Mouse (Mus musculus): ENCODE results near the gene Clip2. TPM values are rescaled to one million over a fixed set of nuclear protein-coding genes. Genes with fewer than 3 reads are reported as not detected.

Clip2 gene
- 4.6 TPM in 2 replicates for polyA plus RNA-seq (2015; fragmentation: Nextera tagmentation; extraction: Ambion mirVana)

GRCm38 (mm10) chr5:134552110-134552972, at the start of gene Clip2:
Gene Clip2 (minus strand): TSS chr5:134552434.
- Histone ChIP-seq H3K9ac (peak within 1 kb of the TSS; percentile 80), H3K4me1 (peaks cover 54% of the 10 kb centered on the region), H3K4me3 (peak within 1 kb of the TSS; percentile 93), H3K36me3 (no peaks in the 10 kb centered on the region), H3K4me2 (peak within 1 kb of the TSS; percentile 91), H3K27me3 (no peaks in the 10 kb centered on the region), H3K9me3 (no peaks in the 10 kb centered on the region), H3K27ac (peak within 1 kb of the TSS; percentile 93)
- WGBS: 1% methylated on average over 61 of the region's 61 CpGs
- ATAC-seq (ENCODE audit: borderline replicate concordance, extremely low read depth, low FRiP score, low TSS enrichment): peak; percentile 92

GRCm38 (mm10) chr5:134597711-134598110, 45.5 kb upstream of the Clip2 start:
- ATAC-seq (ENCODE audit: borderline replicate concordance, extremely low read depth, low FRiP score, low TSS enrichment): no peak
- Histone ChIP-seq H3K9ac (no peak overlapping the region), H3K36me3 (peaks cover 59% of the 10 kb centered on the region), H3K27ac (no peak overlapping the region), H3K4me1 (no peaks in the 10 kb centered on the region), H3K4me3 (no peak overlapping the region), H3K9me3 (no peaks in the 10 kb centered on the region), H3K4me2 (no peak overlapping the region), H3K27me3 (no peaks in the 10 kb centered on the region)
- WGBS: 80% methylated on average over 10 of the region's 10 CpGs

GRCm38 (mm10) chr5:134593093-134593492, 40.9 kb upstream of the Clip2 start:
- no peak overlapping the region for H3K9ac ChIP-seq
- H3K4me2 ChIP-seq: no peak overlapping the region
- no peaks in the 10 kb centered on the region for H3K9me3 ChIP-seq
- H3K27ac ChIP-seq: no peak overlapping the region
- H3K4me1 ChIP-seq: no peaks in the 10 kb centered on the region
- WGBS: 69% methylated on average over 9 of the region's 9 CpGs
- no peak for ATAC-seq (ENCODE audit: borderline replicate concordance, extremely low read depth, low FRiP score, low TSS enrichment)
- H3K36me3 ChIP-seq: peaks cover 84% of the 10 kb centered on the region
- no peaks in the 10 kb centered on the region for H3K27me3 ChIP-seq
- H3K4me3 ChIP-seq: no peak overlapping the region

GRCm38 (mm10) chr5:134592026-134592581, 39.9 kb upstream of the Clip2 start:
- H3K27ac ChIP-seq: no peak overlapping the region
- no peak overlapping the region for H3K4me3 ChIP-seq
- no peaks in the 10 kb centered on the region for H3K9me3 ChIP-seq
- peaks cover 80% of the 10 kb centered on the region for H3K36me3 ChIP-seq
- no peaks in the 10 kb centered on the region for H3K27me3 ChIP-seq
- H3K9ac ChIP-seq: no peak overlapping the region
- H3K4me1 ChIP-seq: no peaks in the 10 kb centered on the region
- 91% methylated on average over 11 of the region's 11 CpGs for WGBS
- H3K4me2 ChIP-seq: no peak overlapping the region
- ATAC-seq (ENCODE audit: borderline replicate concordance, extremely low read depth, low FRiP score, low TSS enrichment): no peak

- H3K27ac ChIP-seq: no peak overlapping the region
- WGBS: 86% methylated on average over 3 of the region's 3 CpGs
- no peaks in the 10 kb centered on the region for H3K4me1 ChIP-seq
- H3K27me3 ChIP-seq: no peaks in the 10 kb centered on the region
- H3K4me2 ChIP-seq: no peak overlapping the region
- no peaks in the 10 kb centered on the region for H3K9me3 ChIP-seq
- H3K4me3 ChIP-seq: no peak overlapping the region
- no peak overlapping the region for H3K9ac ChIP-seq
- peaks cover 63% of the 10 kb centered on the region for H3K36me3 ChIP-seq
- no peak for ATAC-seq (ENCODE audit: borderline replicate concordance, extremely low read depth, low FRiP score, low TSS enrichment)
Measured at GRCm38 (mm10) chr5:134589900-134590299, 37.7 kb upstream of the Clip2 start.

- no peak overlapping the region for H3K9ac ChIP-seq
- no peak overlapping the region for H3K4me3 ChIP-seq
- H3K4me1 ChIP-seq: peaks cover 14% of the 10 kb centered on the region
- H3K9me3 ChIP-seq: no peaks in the 10 kb centered on the region
- 85% methylated on average over 5 of the region's 5 CpGs for WGBS
- peaks cover 19% of the 10 kb centered on the region; the same call in 1 of the 2 replicates for H3K36me3 ChIP-seq
- H3K27me3 ChIP-seq: no peaks in the 10 kb centered on the region
- ATAC-seq (ENCODE audit: borderline replicate concordance, extremely low read depth, low FRiP score, low TSS enrichment): no peak
- H3K27ac ChIP-seq: no peak overlapping the region
- H3K4me2 ChIP-seq: no peak overlapping the region
Measured at GRCm38 (mm10) chr5:134584798-134585197, 32.6 kb upstream of the Clip2 start.

- Histone ChIP-seq H3K9me3 (no peaks in the 10 kb centered on the region), H3K4me1 (peaks cover 14% of the 10 kb centered on the region), H3K27me3 (no peaks in the 10 kb centered on the region), H3K36me3 (peaks cover 15% of the 10 kb centered on the region; the same call in 1 of the 2 replicates), H3K9ac (peak overlapping the region; percentile 98; the same call in 1 of the 2 replicates), H3K4me2 (peak overlapping the region; percentile 80), H3K27ac (no peak overlapping the region), H3K4me3 (peak overlapping the region; percentile 79)
- ATAC-seq (ENCODE audit: borderline replicate concordance, extremely low read depth, low FRiP score, low TSS enrichment): no peak
- WGBS: 67% methylated on average over 3 of the region's 3 CpGs
Measured at GRCm38 (mm10) chr5:134583884-134584213, 31.6 kb upstream of the Clip2 start.

DNA sequence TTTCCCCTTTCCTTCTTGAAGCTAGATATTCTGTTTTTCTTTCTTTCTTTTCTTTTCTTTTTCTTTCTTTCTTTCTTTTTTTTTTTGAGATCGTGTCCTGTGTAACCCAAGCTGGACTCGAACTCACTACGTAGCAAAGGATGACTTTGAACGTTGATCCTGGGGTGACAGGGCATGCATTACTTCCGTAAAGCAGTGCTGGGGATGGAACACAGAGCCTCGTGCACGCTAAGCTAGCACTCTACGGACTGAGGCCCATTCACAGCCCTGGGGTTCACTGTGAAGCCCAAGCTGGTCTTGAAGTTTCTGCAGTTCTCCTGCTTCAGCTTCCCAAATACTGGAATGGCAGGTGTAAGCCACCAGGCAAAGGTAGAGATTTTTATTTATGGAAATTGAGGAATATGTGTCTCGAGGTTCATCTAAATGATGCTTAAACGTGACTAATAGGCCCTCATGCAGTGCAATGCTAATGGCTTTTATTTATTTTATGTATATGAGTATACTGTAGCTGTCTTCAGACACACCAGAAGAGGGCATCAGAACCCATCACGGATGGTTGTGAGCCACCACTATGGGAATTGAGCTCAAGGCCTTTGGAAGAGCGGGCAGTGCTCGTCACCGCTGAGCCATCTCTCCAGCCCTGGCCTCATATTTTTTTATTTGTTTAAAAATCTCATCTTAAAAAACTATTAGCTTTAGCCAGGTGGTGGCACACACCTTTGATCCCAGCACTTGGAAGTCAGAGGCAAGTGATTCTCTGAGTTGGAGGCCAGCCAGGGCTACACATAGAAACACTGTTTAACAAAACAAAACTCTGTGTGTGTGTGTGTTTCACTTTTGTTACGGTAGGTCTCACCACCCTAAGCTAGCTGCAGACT, 31.0 kb upstream of the Clip2 start:
- H3K4me1 ChIP-seq: peaks cover 14% of the 10 kb centered on the region
- peak overlapping the region; percentile 79 for H3K4me3 ChIP-seq
- H3K9ac ChIP-seq: peak overlapping the region; percentile 98
- no peak for ATAC-seq (ENCODE audit: borderline replicate concordance, extremely low read depth, low FRiP score, low TSS enrichment)
- WGBS: 22% methylated on average over 15 of the region's 15 CpGs
- H3K4me2 ChIP-seq: peak overlapping the region; percentile 80
- 0 out of 2 replicates have a peak overlapping the region, but pooled peaks have one; percentile 49 for H3K27ac ChIP-seq
- H3K9me3 ChIP-seq: no peaks in the 10 kb centered on the region
- H3K36me3 ChIP-seq: peaks cover 9% of the 10 kb centered on the region; the same call in 1 of the 2 replicates
- no peaks in the 10 kb centered on the region for H3K27me3 ChIP-seq

GRCm38 (mm10) chr5:134582221-134582907, 30.1 kb upstream of the Clip2 start:
- WGBS: 7% methylated on average over 29 of the region's 30 CpGs
- ATAC-seq (ENCODE audit: borderline replicate concordance, extremely low read depth, low FRiP score, low TSS enrichment): peak; percentile 94
- Histone ChIP-seq H3K4me3 (peak overlapping the region; percentile 79), H3K4me2 (peak overlapping the region; percentile 80), H3K4me1 (peaks cover 14% of the 10 kb centered on the region), H3K27me3 (no peaks in the 10 kb centered on the region), H3K27ac (0 out of 2 replicates have a peak overlapping the region, but pooled peaks have one; percentile 49), H3K9ac (peak overlapping the region; percentile 98), H3K36me3 (peaks cover 6% of the 10 kb centered on the region; the same call in 1 of the 2 replicates), H3K9me3 (no peaks in the 10 kb centered on the region)

DNA sequence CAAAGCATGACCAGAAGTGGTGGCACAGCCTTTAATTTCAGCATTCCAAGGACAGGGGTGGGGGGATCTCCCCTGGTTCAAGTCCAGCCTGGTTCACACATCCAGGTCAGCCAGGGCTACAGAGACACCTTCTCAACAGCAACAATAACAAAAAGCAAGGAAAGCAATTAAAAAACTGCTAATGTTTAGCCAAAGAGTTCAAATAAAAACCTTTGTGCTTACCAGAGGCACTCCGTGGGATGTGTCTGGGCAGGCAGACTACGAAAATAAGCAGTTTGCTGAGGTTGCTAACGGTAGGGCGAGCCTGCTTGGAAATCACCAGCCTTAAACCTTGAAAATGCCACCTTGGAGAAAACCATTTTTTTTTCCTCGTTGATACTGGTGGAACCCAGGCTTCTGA, 28.9 kb upstream of the Clip2 start, which contains the start of gene Rfc2:
TSS of gene Rfc2 (plus strand) at position 221 of the 400 bp plus-strand sequence.
- Histone ChIP-seq H3K27ac (no peak within 1 kb of the TSS), H3K9ac (0 out of 2 replicates have a peak within 1 kb of the TSS, but pooled peaks have one; percentile 11), H3K9me3 (no peaks in the 10 kb centered on the region), H3K27me3 (no peaks in the 10 kb centered on the region), H3K36me3 (no peaks in the 10 kb centered on the region), H3K4me1 (peaks cover 14% of the 10 kb centered on the region), H3K4me2 (no peak within 1 kb of the TSS), H3K4me3 (no peak within 1 kb of the TSS)
- 72% methylated on average over 5 of the region's 5 CpGs for WGBS
- no peak for ATAC-seq (ENCODE audit: borderline replicate concordance, extremely low read depth, low FRiP score, low TSS enrichment)

DNA sequence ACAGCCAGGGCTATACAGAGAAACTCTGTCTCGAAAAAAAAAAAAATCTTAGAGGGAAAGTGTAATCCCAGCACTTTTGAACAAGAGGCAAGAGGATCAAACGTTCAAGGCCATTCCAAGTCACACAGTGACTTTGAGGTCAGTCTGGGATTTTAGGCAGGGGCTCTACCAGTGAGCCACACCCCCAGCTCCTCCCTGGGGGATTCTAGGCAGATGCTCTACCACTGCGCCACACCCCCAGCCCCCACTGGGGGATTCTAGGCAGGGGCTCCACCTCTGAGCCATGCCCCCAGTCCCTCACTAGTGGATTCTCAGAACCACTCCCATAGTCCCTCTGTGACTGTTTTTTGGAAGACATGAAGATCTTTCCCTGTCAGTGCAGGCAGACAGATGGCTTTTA, 26.9 kb upstream of the Clip2 start:
- Histone ChIP-seq H3K4me1 (peaks cover 12% of the 10 kb centered on the region), H3K27ac (no peak overlapping the region), H3K27me3 (no peaks in the 10 kb centered on the region), H3K36me3 (no peaks in the 10 kb centered on the region), H3K4me3 (no peak overlapping the region), H3K9me3 (no peaks in the 10 kb centered on the region), H3K9ac (no peak overlapping the region), H3K4me2 (no peak overlapping the region)
- no peak for ATAC-seq (ENCODE audit: borderline replicate concordance, extremely low read depth, low FRiP score, low TSS enrichment)
- 70% methylated on average over 3 of the region's 3 CpGs for WGBS

All from lung, embryonic 15.5 days (tissue).